Mouse (Mus musculus): ENCODE results near the gene Olfr959.

GRCm38 (mm10) chr9:39608497-39608896 lies 33.1 kb upstream of the Olfr959 start:
- TF ChIP-seq POLR2A (IDR thresholded peaks at IDR 0.05; ENCODE audit: control insufficient read depth, extremely low read depth, insufficient read depth, low read length, poor library complexity), result no peak
- TF ChIP-seq CTCF (IDR thresholded peaks at IDR 0.05; ENCODE audit: borderline replicate concordance, control insufficient read depth, extremely low read depth, insufficient read depth, low read length, poor library complexity), result no peak

All from thymus, adult 2 months (tissue).